Mouse (Mus musculus): ENCODE results near the gene Ncdn. TPM values are rescaled to one million over a fixed set of nuclear protein-coding genes. Genes with fewer than 3 reads are reported as not detected.

Gene Ncdn
- polyA plus RNA-seq (2012; rRNA removed): 953 and 983 TPM in 2 replicates

DNA sequence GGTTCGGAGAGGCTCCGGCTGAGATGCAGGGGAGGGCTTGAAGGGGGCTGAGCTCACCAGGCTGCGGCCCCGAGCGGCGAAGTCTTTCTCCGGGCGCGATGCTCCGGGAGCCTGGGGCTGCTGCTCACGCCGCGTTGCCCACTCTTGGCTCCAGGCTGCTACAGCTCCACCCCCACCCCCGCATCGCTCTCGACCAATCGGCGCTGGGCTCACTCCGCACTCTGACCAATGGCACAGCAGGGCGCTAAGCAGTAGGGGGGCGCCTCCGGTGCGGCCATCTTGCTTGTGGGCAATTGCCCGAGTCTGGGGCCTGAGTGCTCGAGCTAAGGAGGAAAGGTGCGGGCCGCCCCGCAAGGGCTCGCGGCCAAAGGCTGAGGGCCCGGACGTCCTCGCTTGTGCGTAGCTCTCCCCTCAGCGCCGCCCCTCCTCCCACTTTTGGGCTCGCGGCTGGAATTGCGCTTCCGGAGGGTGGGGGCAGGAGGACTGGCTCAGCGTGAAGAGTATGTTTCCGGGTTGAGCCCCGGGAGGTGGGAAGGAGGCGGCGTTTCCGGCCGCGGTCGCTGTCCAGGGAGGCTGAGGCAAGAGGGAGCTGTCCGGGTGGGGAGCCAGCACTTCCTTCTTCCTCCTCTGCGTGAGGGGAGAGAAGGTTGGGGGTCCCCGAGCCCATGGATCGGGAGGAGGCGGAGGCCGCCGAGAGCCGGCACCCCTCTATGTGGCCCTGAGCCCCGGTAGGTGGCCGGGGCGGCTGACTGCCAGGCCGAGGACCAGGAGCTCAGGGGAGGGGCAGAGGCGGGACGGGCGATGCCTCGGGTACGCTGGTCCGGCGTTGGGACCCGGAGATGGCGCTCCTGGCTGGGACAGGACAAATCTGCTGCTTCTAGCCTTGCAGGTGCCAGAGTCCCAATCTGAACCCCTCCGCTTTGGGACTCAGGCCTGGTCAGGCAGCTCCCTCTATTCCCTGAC is at the start of gene Ncdn, which contains the start of gene AU040320:
Ncdn (minus strand) TSS at position 171 of the 963 bp plus-strand sequence.
AU040320 (plus strand) TSS at position 277 of the 963 bp plus-strand sequence.
- peak; percentile 95 to 98 for DNase-seq (ENCODE audit: extremely low spot score in 1 of 2, low spot score in 1 of 2)

DNA sequence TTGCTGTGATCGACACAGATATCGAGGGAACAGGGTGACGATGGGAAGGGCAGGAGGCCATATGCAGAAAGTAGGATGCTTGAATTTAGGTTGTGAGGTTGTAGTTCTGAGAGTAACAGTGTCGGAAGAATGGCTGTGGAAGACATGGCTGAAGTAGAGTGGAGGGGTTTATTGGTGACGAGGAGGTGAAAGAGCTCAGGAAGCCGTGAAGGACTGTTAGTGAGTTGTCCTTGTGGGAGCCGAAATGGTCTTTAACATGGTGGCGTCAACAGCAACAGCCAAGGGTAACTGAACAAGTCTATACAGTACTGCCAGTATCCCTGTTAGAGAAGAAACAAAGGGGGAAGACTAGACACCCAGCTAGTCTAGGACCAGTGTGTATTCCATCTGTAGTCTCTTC is 48.9 kb upstream of the Ncdn start:
- no peak for DNase-seq (ENCODE audit: extremely low spot score in 1 of 2, low spot score in 1 of 2)

- DNase-seq (ENCODE audit: extremely low spot score in 1 of 2, low spot score in 1 of 2): peak; percentile 25 to 45
These were observed 39.3 kb upstream of the Ncdn start for GRCm38 (mm10) chr4:126792341-126793102.

DNA sequence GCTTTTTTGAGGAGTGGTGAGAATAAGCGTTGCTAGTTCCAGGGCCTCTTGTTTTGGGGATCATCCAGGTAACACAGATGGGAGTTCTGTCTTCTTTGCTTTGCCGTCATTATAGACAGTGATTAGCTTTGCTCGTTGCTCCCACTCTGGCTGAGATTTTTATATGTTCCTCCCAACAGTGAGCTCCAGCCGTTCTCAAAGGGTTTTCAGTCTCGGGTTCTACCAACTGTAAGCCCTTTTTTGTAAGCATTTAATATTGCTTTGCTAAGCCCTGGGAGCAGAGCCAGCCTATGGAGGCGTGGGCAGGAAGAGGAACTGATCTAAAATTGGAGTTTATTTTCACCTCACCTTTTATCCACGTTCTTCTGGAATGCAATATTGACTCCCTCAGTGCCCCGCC is 29.8 kb upstream of the Ncdn start:
- DNase-seq (ENCODE audit: extremely low spot score in 1 of 2, low spot score in 1 of 2): peak; percentile 36 to 74

- no peak for DNase-seq (ENCODE audit: extremely low spot score in 1 of 2, low spot score in 1 of 2)
These were observed 29.3 kb upstream of the Ncdn start for GRCm38 (mm10) chr4:126782512-126782911.

DNA sequence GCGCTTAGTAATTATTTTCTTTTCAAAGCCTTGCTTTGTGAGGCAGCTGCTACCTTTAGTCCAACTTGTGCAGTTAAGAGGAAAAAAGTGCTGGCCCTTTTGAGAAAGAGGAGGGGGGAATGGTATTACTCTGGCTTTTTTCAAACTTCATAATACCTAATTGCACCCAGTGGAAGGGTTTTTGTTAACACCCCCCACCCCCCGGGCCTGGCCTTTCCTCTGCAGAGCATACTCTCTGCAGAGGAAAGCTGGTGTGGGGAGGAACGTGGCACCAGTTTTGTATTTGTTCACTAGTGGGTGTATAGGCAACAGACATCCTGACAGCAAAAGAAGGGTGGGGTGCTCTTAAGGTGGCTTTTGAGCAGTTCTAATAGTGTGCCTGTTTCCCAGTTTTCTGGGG is 28.6 kb upstream of the Ncdn start:
- no peak for DNase-seq (ENCODE audit: extremely low spot score in 1 of 2, low spot score in 1 of 2)

DNA sequence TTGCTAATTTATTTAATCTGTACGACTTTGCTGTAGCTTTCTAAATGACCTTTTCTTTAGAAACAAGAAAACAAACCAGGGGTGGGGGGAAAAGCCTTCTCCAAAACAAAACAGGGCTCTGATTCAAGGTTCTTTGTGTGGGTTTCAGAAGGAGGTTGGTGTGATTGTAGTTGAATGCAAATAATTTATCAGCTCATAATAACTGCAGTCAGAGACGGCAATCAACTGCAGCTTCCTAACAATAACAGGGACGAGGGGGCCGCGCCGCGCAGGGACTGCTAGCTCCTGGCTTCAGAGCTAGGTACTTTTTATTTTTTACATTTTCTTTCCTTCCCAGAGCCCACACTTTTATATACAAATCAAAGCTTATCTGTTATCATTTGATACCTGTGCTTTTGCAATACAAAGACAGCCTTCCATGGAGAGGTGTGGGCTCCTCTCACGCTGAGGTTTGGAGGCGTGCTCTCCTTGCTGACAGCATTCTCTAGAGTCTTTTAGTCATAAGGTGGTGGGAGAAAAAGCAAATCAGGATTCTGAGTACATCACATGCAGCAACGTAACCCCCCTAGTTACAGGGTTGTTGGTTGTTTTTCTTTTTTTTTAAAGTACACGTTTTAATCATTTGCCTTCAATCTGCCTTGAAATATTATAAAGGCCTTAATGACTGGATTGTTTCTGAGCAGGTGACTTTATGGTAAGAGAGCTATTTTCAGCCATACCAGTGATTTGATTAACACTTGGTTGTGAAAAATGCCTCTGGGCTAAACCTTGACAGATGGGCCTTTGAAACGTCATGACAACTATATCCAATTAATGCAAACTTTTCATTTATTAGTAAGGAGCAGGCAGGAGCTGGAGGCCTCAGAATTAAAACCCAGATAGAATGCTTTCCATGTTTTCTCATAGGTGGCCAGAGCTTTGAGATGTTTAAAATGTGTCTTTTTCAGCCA is 26.9 kb upstream of the Ncdn start:
- peak in 1 of 2 experiments; percentile 45 for DNase-seq (ENCODE audit: extremely low spot score in 1 of 2, low spot score in 1 of 2)

DNA sequence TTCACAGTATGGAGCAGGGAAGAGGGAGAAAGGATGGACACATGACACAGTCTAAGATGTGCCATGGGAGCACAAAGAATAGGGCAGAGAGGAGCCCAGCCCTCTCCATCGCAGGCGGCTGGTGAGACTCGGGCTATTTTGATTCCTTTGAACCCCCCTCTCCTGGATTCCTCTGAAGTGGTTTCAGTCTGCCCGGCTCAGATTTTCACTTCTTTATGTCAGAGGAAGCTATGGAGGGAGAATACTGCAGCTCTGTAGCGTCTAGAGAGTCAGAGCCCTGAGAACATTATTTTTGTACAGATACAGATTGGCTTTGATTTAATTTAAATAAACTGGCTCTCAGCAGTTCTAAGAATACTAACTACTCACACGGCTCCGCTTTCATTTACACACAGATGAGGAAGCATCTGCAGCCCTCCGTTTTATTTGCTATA is 25.9 kb upstream of the Ncdn start:
- peak; percentile 19 to 48 for DNase-seq (ENCODE audit: extremely low spot score in 1 of 2, low spot score in 1 of 2)

DNA sequence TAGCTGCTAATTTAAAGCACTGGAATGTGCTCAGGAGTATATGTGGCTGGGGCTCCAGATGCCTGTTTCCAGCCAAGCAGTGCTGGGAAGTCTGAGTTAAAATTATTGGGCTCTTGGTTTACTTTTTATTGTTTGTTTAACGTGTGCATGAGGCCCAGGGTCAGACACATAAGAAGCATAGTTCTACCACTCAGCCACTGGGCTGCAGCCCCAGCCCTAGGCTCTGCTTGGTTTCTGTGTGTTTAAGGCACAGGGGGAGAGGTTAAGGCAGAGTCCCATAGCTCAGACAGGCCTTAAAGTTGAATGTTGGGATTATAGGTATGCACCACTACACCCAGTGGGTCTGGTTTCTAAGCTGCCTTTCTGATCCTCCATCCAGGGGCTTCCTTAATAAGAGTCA is 21.9 kb upstream of the Ncdn start:
- DNase-seq (ENCODE audit: extremely low spot score in 1 of 2, low spot score in 1 of 2): no peak

DNA sequence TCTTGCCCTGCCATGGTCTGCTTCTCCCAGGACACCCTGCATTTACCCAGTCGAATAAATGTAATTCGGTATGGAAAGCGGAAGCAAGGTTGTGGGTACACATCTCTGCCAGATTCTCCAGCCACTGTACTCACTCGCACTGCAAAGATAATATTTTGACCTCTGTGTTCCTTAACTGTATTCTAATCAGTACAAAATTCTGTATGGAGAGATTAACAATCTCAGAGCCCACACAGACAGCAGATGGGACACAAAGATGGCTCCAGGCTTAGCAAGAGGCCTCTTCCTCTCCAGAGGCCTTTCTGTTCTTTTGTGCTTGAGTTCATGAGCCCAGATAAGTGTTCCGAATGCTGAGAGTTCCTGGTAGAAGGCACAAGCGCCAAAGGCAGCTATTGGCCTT is 20.6 kb upstream of the Ncdn start:
- DNase-seq (ENCODE audit: extremely low spot score in 1 of 2, low spot score in 1 of 2): no peak

- DNase-seq (ENCODE audit: extremely low spot score in 1 of 2, low spot score in 1 of 2): no peak
These were observed 17.6 kb upstream of the Ncdn start for GRCm38 (mm10) chr4:126770831-126771230.

- DNase-seq (ENCODE audit: extremely low spot score in 1 of 2, low spot score in 1 of 2): no peak
These were observed 16.7 kb upstream of the Ncdn start for GRCm38 (mm10) chr4:126769800-126770563.

- no peak for DNase-seq (ENCODE audit: extremely low spot score in 1 of 2, low spot score in 1 of 2)
These were observed 10.2 kb upstream of the Ncdn start for GRCm38 (mm10) chr4:126763483-126763882.

DNA sequence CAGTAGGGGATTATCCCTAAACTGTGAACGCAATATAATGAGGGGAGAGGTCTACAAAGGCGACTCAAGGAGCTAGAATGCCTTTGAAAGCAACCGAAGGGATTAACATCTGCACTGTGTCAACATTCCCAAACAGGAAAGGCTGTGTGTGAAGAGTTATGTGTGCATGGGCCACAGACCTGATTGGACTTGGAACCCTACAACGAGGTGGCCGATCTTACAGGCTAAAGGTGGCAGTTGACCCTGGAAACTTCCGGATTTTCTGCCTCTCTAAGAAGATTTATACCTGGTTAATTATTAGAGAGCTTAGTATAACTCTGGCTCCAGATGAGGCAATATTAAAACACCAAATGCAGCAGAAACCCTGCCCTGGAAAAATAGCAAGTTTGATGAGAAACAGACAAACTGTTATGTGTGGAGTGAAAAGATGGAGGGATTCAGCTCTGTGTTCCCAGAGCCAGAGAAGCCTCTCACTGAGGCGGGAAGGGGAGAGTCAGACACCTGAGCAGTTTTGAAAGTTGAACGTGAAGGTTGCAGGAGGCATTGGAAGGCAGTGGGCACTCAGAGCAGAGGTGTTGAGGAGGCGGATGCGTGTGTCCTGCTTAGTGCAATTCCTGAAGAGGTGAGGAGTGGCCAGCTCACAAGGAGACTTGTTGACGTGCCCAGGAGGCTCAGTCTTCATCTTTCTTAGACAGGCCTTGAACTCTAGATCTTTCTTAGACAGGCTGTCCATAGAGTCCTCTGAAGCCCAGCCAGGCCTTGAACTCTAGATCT is 9.5 kb upstream of the Ncdn start:
- no peak for DNase-seq (ENCODE audit: extremely low spot score in 1 of 2, low spot score in 1 of 2)

- no peak for DNase-seq (ENCODE audit: extremely low spot score in 1 of 2, low spot score in 1 of 2)
These were observed 6.2 kb upstream of the Ncdn start for GRCm38 (mm10) chr4:126759435-126759834.

DNA sequence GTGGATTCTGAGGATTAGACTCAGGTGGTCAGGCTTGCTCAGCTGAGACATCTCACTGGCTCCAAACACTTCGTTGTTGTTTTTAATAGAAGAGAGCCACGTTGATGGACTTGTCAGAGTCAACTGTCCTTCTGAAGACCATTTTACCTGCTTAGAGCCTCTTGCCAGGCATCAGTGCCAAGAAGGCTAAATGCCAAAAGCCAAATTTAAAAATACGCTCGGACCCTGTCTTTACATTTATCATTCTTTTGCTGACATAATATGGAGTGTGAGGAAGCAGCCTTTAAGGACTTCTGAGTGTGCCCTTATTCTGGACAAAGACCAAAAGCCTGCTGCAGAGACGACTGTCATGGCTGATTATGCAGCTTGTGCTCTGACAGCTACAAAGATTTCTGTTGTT is 5.1 kb upstream of the Ncdn start:
- DNase-seq (ENCODE audit: extremely low spot score in 1 of 2, low spot score in 1 of 2): no peak

DNA sequence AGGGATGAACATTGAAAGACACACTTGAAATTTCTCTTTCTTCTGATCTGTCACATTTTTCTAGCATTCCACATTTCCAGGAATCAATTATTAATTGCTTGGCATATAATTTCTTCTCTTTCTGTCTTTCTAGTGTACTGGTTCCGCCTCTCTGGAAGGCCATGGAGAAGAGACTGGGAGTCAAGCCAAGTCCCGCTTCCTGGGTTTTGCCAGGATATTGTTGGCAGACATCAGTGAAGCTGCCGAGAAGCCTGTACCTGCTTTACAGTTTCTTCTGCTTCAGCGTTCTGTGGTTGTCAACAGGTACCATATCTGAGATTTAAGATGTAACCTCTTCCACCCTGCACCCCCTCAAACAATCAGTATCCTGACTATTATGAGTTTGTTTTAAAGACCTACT is 3.5 kb upstream of the Ncdn start:
- peak in 1 of 2 experiments; percentile 56 for DNase-seq (ENCODE audit: extremely low spot score in 1 of 2, low spot score in 1 of 2)

- no peak for DNase-seq (ENCODE audit: extremely low spot score in 1 of 2, low spot score in 1 of 2)
These were observed 1.6 kb upstream of the Ncdn start for GRCm38 (mm10) chr4:126754736-126755374.

Data from frontal cortex, adult 2 months (tissue).